Mouse (Mus musculus) midbrain, embryonic 15.5 days (tissue): ENCODE data around the gene Rps15a. TPM values are rescaled to one million over a fixed set of nuclear protein-coding genes. Genes with fewer than 3 reads are reported as not detected.

Source experiments
- ATAC-seq: fragments of 200-750 bp; cut with Nextera tagmentation; replicated peaks from 2 replicates; pipeline ENCODE4 v1.8.0; 2017; ENCODE audit warnings: moderate TSS enrichment
- H3K27ac ChIP-seq: fragments of 300-500 bp; sonication (generic); 2 replicates; pipeline ENCODE4 v1.5.1; 2015; ENCODE audit warnings: mild to moderate bottlenecking, inconsistent platforms
- H3K27me3 ChIP-seq: fragments of 300-500 bp; sonication (generic); replicated peaks from 2 replicates; pipeline ENCODE4 v1.6.1; 2015; ENCODE audit warnings: inconsistent platforms
- H3K36me3 ChIP-seq: fragments of 300-500 bp; sonication (generic); replicated peaks from 2 replicates; pipeline ENCODE4 v1.6.1; 2015; ENCODE audit warnings: inconsistent platforms
- H3K4me1 ChIP-seq: fragments of 300-500 bp; sonication (generic); 2 replicates; pipeline ENCODE4 v1.6.1; 2015; ENCODE audit warnings: inconsistent platforms
- H3K4me2 ChIP-seq: fragments of 300-500 bp; sonication (generic); 2 replicates; pipeline ENCODE4 v1.6.1; 2015; ENCODE audit warnings: inconsistent platforms, mild to moderate bottlenecking, moderate library complexity
- H3K4me3 ChIP-seq: fragments of 300-500 bp; sonication (generic); 2 replicates; pipeline ENCODE4 v1.5.1; 2015; ENCODE audit warnings: mild to moderate bottlenecking, inconsistent platforms
- H3K9ac ChIP-seq: fragments of 300-500 bp; sonication (generic); 2 replicates; pipeline ENCODE4 v1.6.1; 2015; ENCODE audit warnings: mild to moderate bottlenecking, inconsistent platforms
- H3K9me3 ChIP-seq: fragments of 300-500 bp; sonication (generic); 2 replicates; pipeline ENCODE4 v1.6.1; 2016; ENCODE audit warnings: inconsistent platforms
- WGBS: fragments of 180-500 bp; shearing (Covaris S2); methylation state at CpG from one replicate; pipeline ENCODE4 v1.1.7; 2015; ENCODE audit warnings: mixed read lengths; 5-methylcytosine and 5-hydroxymethylcytosine counted together
- polyA plus RNA-seq: library from polyadenylated mRNA; unstranded; fragments of >200 nt; fragmentation: Nextera tagmentation; extraction: Ambion mirVana; gene quantifications from 2 replicates; pipeline ENCODE4 v1.2.1, GENCODE M21; 2015

Gene Rps15a
- polyA plus RNA-seq = 356 and 359 TPM in 2 replicates

GRCm38 (mm10) chr7:118115877-118116568 is at the start of gene Rps15a:
TSS of gene Rps15a (minus strand) at chr7:118116188.
- H3K27me3 ChIP-seq = no peaks in the 10 kb centered on the region
- H3K27ac ChIP-seq = peak within 1 kb of the TSS; percentile 89
- ATAC-seq = peak; percentile 86
- no peaks in the 10 kb centered on the region for H3K9me3 ChIP-seq
- H3K4me3 ChIP-seq = peak within 1 kb of the TSS; percentile 89
- H3K4me2 ChIP-seq = peak within 1 kb of the TSS; percentile 84
- peak within 1 kb of the TSS; percentile 94 for H3K9ac ChIP-seq
- peaks cover 36% of the 10 kb centered on the region for H3K36me3 ChIP-seq
- peaks cover 43% of the 10 kb centered on the region for H3K4me1 ChIP-seq
- WGBS = under 1% methylated on average over 40 of the region's 40 CpGs

- Histone ChIP-seq H3K27ac (no peak overlapping the region), H3K36me3 (peaks cover 39% of the 10 kb centered on the region), H3K9ac (no peak overlapping the region), H3K4me2 (no peak overlapping the region), H3K27me3 (no peaks in the 10 kb centered on the region), H3K9me3 (no peaks in the 10 kb centered on the region), H3K4me3 (no peak overlapping the region), H3K4me1 (no peaks in the 10 kb centered on the region)
- WGBS = 91% methylated on average over 8 of the region's 8 CpGs
- ATAC-seq = no peak
Measured at GRCm38 (mm10) chr7:118163006-118163405, 47.0 kb upstream of the Rps15a start.

DNA sequence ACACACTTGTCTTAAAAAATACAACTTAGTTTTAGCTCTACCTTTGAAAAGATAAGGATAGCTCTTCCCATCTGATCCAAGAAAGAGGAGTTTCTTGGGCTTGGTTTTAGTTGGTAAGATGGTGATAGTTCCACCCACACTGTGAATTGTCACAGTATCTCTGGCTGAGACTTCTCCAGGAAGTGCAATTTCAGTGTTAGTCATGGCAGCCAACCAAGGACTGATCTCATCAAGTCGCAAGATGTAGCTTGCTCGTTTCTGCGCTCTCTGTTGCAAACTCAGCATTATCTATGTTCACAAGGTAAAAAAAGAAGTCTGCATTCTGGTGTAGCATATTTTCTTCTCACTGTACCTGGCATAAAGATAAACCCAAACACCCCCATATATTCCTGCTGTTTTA is 44.1 kb upstream of the Rps15a start:
- H3K9me3 ChIP-seq = no peaks in the 10 kb centered on the region
- WGBS = 94% methylated on average over 3 of the region's 3 CpGs
- peaks cover 36% of the 10 kb centered on the region for H3K36me3 ChIP-seq
- no peak overlapping the region for H3K4me2 ChIP-seq
- no peaks in the 10 kb centered on the region for H3K27me3 ChIP-seq
- H3K27ac ChIP-seq = no peak overlapping the region
- no peak for ATAC-seq
- no peaks in the 10 kb centered on the region for H3K4me1 ChIP-seq
- H3K9ac ChIP-seq = no peak overlapping the region
- H3K4me3 ChIP-seq = no peak overlapping the region

- Histone ChIP-seq H3K9ac (no peak overlapping the region), H3K27me3 (no peaks in the 10 kb centered on the region), H3K9me3 (no peaks in the 10 kb centered on the region), H3K4me3 (no peak overlapping the region), H3K4me2 (no peak overlapping the region), H3K4me1 (no peaks in the 10 kb centered on the region), H3K27ac (no peak overlapping the region), H3K36me3 (peaks cover 54% of the 10 kb centered on the region)
- WGBS = 97% methylated on average over 7 of the region's 7 CpGs
- ATAC-seq = no peak
Measured at GRCm38 (mm10) chr7:118156461-118156860, 40.5 kb upstream of the Rps15a start.

- peaks cover 45% of the 10 kb centered on the region for H3K36me3 ChIP-seq
- no peak overlapping the region for H3K4me2 ChIP-seq
- 97% methylated on average over 6 of the region's 6 CpGs for WGBS
- H3K4me3 ChIP-seq = no peak overlapping the region
- H3K9me3 ChIP-seq = no peaks in the 10 kb centered on the region
- H3K9ac ChIP-seq = no peak overlapping the region
- no peak overlapping the region for H3K27ac ChIP-seq
- H3K4me1 ChIP-seq = no peaks in the 10 kb centered on the region
- no peak for ATAC-seq
- no peaks in the 10 kb centered on the region for H3K27me3 ChIP-seq
Measured at GRCm38 (mm10) chr7:118154150-118154549, 38.2 kb upstream of the Rps15a start.

DNA sequence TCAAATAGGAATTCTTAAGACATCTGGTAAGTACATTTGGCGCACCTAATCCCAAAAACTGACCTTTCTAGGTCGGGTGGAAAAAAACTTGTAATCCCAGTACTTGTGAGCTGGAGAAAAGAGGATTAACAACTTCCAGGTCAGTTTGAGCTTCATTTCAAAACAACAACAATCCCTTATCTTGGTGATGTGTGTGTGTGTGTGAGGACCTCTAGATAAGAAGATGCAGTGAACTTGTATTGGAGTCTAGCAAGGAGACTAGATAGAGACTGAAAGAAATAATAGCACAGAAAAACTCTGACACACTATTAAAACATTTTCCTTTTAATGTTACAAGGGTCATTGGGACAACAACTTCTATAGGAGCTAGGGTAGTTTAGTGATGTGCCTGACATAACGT is 27.6 kb upstream of the Rps15a start:
- Histone ChIP-seq H3K9me3 (no peaks in the 10 kb centered on the region), H3K36me3 (peaks cover 56% of the 10 kb centered on the region), H3K4me3 (no peak overlapping the region), H3K4me2 (no peak overlapping the region), H3K4me1 (no peaks in the 10 kb centered on the region), H3K27ac (no peak overlapping the region), H3K27me3 (no peaks in the 10 kb centered on the region), H3K9ac (no peak overlapping the region)
- no peak for ATAC-seq
- WGBS = 78% methylated on average over 3 of the region's 3 CpGs

DNA sequence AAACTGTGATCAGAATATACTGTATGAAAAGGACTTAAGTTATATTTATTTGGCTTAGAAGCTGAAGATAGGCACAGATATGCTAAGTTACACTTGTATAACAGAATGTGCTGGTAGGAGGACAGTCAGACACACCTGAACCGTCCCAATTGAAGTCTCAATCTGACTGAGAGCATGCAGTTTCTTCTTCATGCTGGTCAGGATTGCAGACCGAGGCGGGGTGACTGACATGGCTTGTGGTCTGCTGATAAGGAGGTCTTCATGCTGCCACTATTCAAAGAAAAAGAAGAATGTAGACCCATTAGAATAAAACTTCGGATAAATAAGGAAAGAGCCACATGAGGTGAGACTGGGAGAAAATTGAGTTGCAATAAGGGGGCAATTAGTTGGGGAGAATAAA is 27.1 kb upstream of the Rps15a start:
- no peaks in the 10 kb centered on the region for H3K9me3 ChIP-seq
- no peaks in the 10 kb centered on the region for H3K27me3 ChIP-seq
- H3K4me2 ChIP-seq = no peak overlapping the region
- no peak overlapping the region for H3K9ac ChIP-seq
- H3K27ac ChIP-seq = no peak overlapping the region
- no peaks in the 10 kb centered on the region for H3K4me1 ChIP-seq
- no peak for ATAC-seq
- H3K36me3 ChIP-seq = peaks cover 57% of the 10 kb centered on the region
- WGBS = 93% methylated on average over 4 of the region's 4 CpGs
- no peak overlapping the region for H3K4me3 ChIP-seq

DNA sequence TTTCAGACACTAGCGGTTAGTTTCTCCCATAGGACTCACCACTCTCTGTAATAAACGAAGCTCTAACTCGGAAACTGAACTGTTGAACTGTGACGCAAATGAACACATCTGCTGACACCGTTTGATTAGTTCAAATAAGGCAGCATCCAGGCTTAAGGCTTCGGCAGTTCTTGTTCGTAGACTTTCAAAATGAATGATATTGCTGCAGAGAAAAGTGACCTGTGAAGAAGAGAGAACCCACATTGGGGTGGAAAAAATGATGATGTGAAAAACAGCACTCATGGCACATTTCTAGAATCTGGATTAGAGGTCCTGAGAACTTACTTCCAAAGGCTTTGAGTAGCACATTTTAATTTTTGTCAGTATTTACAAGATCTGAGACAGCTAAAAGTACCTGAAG is 25.3 kb upstream of the Rps15a start:
- WGBS = 94% methylated on average over 7 of the region's 7 CpGs
- Histone ChIP-seq H3K9ac (no peak overlapping the region), H3K9me3 (no peaks in the 10 kb centered on the region), H3K36me3 (peaks cover 69% of the 10 kb centered on the region), H3K27ac (no peak overlapping the region), H3K4me2 (no peak overlapping the region), H3K27me3 (no peaks in the 10 kb centered on the region), H3K4me1 (no peaks in the 10 kb centered on the region), H3K4me3 (no peak overlapping the region)
- ATAC-seq = no peak

- Histone ChIP-seq H3K9ac (no peak overlapping the region), H3K4me3 (no peak overlapping the region), H3K27ac (no peak overlapping the region), H3K4me2 (no peak overlapping the region), H3K36me3 (peaks cover 34% of the 10 kb centered on the region), H3K27me3 (no peaks in the 10 kb centered on the region), H3K4me1 (peaks cover 4% of the 10 kb centered on the region; the same call in 1 of the 2 replicates), H3K9me3 (no peaks in the 10 kb centered on the region)
- WGBS = 82% methylated on average over 11 of the region's 11 CpGs
- no peak for ATAC-seq
Measured at GRCm38 (mm10) chr7:118135128-118135527, 19.1 kb upstream of the Rps15a start.

GRCm38 (mm10) chr7:118129430-118130041 is 13.5 kb upstream of the Rps15a start, which contains the start of gene Arl6ip1:
TSS of gene Arl6ip1 (minus strand) at chr7:118129662.
- H3K9me3 ChIP-seq = no peaks in the 10 kb centered on the region
- H3K27me3 ChIP-seq = no peaks in the 10 kb centered on the region
- WGBS = under 1% methylated on average over 39 of the region's 39 CpGs
- H3K36me3 ChIP-seq = 0 out of 2 replicates have a peak, but pooled peaks cover 2% of the 10 kb centered on the region
- peak within 1 kb of the TSS; percentile 79 for H3K9ac ChIP-seq
- peak within 1 kb of the TSS; percentile 90 for H3K4me2 ChIP-seq
- ATAC-seq = peak; percentile 98
- H3K27ac ChIP-seq = peak within 1 kb of the TSS; percentile 87
- H3K4me3 ChIP-seq = peak within 1 kb of the TSS; percentile 96
- H3K4me1 ChIP-seq = peaks cover 35% of the 10 kb centered on the region

GRCm38 (mm10) chr7:118128925-118129429 is 13.0 kb upstream of the Rps15a start:
- Histone ChIP-seq H3K36me3 (no peaks in the 10 kb centered on the region), H3K9ac (peak overlapping the region; percentile 79), H3K4me3 (peak overlapping the region; percentile 96), H3K4me2 (peak overlapping the region; percentile 90), H3K4me1 (peaks cover 35% of the 10 kb centered on the region), H3K27ac (peak overlapping the region; percentile 87), H3K9me3 (no peaks in the 10 kb centered on the region), H3K27me3 (no peaks in the 10 kb centered on the region)
- peak; percentile 79 for ATAC-seq
- WGBS = under 1% methylated on average over 21 of the region's 21 CpGs

- no peak for ATAC-seq
- H3K36me3 ChIP-seq = peaks cover 4% of the 10 kb centered on the region
- no peak overlapping the region for H3K27ac ChIP-seq
- H3K27me3 ChIP-seq = no peaks in the 10 kb centered on the region
- H3K4me3 ChIP-seq = no peak overlapping the region
- 70% methylated on average over 11 of the region's 11 CpGs for WGBS
- H3K4me1 ChIP-seq = peaks cover 35% of the 10 kb centered on the region
- no peak overlapping the region for H3K9ac ChIP-seq
- H3K4me2 ChIP-seq = no peak overlapping the region
- no peaks in the 10 kb centered on the region for H3K9me3 ChIP-seq
Measured at GRCm38 (mm10) chr7:118126219-118126875, 10.4 kb upstream of the Rps15a start.
